Mouse (Mus musculus) hindbrain, embryonic 16.5 days (tissue): ENCODE data around the gene Susd2. TPM values are rescaled to one million over a fixed set of nuclear protein-coding genes. Genes with fewer than 3 reads are reported as not detected.

Experiments
- ATAC-seq: fragments of 200-750 bp; cut with Nextera tagmentation; 2 replicates; pipeline ENCODE4 v1.8.0; 2017; ENCODE audit warnings: moderate TSS enrichment, moderate library complexity
- H3K27ac ChIP-seq: fragments of 300-500 bp; sonication (generic); 2 replicates; pipeline ENCODE4 v1.5.1; 2014; ENCODE audit warnings: low read depth, mild to moderate bottlenecking, control low read depth, low read length, moderate library complexity
- H3K27me3 ChIP-seq: fragments of 300-500 bp; sonication (generic); replicated peaks from 2 replicates; pipeline ENCODE4 v1.6.1; 2014; ENCODE audit warnings: low read length; ENCODE audit not compliant: control insufficient read depth, insufficient read depth
- H3K36me3 ChIP-seq: fragments of 300-500 bp; sonication (generic); 2 replicates; pipeline ENCODE4 v1.6.1; 2014; ENCODE audit warnings: mild to moderate bottlenecking, low read length, moderate library complexity, mixed read lengths; ENCODE audit not compliant: control insufficient read depth, insufficient read depth
- H3K4me1 ChIP-seq: fragments of 300-500 bp; sonication (generic); 2 replicates; pipeline ENCODE4 v1.6.1; 2014; ENCODE audit warnings: low read depth, low read length; ENCODE audit not compliant: control insufficient read depth, insufficient read depth
- H3K4me2 ChIP-seq: fragments of 300-500 bp; sonication (generic); 2 replicates; pipeline ENCODE4 v1.6.1; 2014; ENCODE audit warnings: mild to moderate bottlenecking, low read length, control low read depth, moderate library complexity
- H3K4me3 ChIP-seq: fragments of 300-500 bp; sonication (generic); 2 replicates; pipeline ENCODE4 v1.5.1; 2014; ENCODE audit warnings: mild to moderate bottlenecking, low read length, control low read depth, moderate library complexity
- H3K9ac ChIP-seq: fragments of 300-500 bp; sonication (generic); 2 replicates; pipeline ENCODE4 v1.6.1; 2014; ENCODE audit warnings: low read depth, mild to moderate bottlenecking, control low read depth, low read length, moderate library complexity
- H3K9me3 ChIP-seq: fragments of 300-500 bp; sonication (generic); 2 replicates; pipeline ENCODE4 v1.6.1; 2014; ENCODE audit warnings: mild to moderate bottlenecking, low read length, moderate library complexity; ENCODE audit not compliant: control insufficient read depth
- whole genome bisulfite sequencing: fragments of 180-500 bp; shearing (Covaris S2); extraction: QIAGEN DNeasy Blood & Tissue Kit; methylation state at CpG from one replicate; pipeline ENCODE4 v1.1.7; 2014; 5-methylcytosine and 5-hydroxymethylcytosine counted together
- polyA plus RNA-seq: library from polyadenylated mRNA; unstranded; fragments of >200 nt; fragmentation: Nextera tagmentation; extraction: Ambion mirVana; gene quantifications from 2 replicates; pipeline ENCODE4 v1.2.1, GENCODE M21; 2015

Gene Susd2
- polyA plus RNA-seq, 1 experiment from 2014 or later = 10.5 TPM

DNA sequence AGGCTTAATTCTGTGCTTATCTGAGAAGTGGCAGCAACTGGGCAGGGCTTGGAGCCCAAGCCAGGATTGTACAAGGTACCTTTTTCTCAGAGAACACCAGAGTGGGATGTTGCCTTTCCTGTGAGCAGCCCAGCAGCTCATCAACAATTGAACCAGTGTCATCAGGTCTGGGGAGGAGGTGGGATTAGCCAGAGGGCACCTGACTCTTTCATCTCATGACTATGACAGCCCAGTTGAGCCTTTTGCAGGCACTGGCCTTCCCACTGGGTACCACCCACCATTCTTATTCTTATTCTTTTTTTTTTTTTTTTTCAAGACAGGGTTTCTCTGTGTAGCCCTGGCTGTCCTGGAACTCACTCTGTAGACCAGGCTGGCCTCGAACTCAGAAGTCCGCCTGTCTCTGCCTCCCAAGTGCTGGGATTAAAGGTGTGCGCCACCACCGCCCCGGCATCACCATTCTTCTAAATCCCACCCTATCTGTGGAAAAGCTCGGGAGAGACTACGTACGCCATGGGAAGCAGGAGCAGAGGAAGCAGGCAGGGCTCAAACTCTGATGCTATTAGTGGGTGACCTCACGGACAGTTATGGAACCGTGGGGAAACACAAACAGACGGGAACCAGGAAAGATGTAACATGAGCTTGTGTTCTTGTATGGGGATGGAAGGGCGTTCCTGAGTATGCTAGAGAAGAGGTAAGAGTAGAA, 7.6 kb downstream of the Susd2 start:
- Histone ChIP-seq H3K9ac (no peak overlapping the region), H3K4me3 (no peak overlapping the region), H3K27me3 (no peaks in the 10 kb centered on the region), H3K27ac (no peak overlapping the region), H3K4me1 (no peaks in the 10 kb centered on the region), H3K9me3 (no peaks in the 10 kb centered on the region), H3K4me2 (no peak overlapping the region), H3K36me3 (no peaks in the 10 kb centered on the region)
- no peak for ATAC-seq
- 93% methylated on average over 12 of the region's 12 CpGs for WGBS

DNA sequence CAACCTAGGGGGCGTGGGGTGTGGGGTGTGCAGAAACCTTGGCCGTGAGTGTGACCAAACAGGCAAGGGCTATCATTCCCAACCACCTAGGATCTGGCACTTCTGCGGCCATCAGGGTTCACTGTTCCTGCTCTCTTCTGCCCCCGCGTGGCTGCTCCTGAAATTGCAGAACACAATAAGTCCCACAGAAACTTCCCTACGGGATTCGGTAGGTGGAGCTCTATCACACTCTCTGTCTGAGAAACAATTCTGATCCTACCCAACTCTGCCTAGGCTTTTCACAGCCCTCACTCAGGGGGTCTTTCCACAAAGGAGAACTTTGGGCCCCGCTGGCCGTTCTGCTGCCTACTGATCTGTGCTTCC, 8.1 kb downstream of the Susd2 start:
- H3K9ac ChIP-seq = no peak overlapping the region
- H3K27me3 ChIP-seq = no peaks in the 10 kb centered on the region
- H3K27ac ChIP-seq = no peak overlapping the region
- no peaks in the 10 kb centered on the region for H3K9me3 ChIP-seq
- H3K4me1 ChIP-seq = no peaks in the 10 kb centered on the region
- WGBS = 4% methylated on average over 9 of the region's 9 CpGs
- no peak overlapping the region for H3K4me2 ChIP-seq
- no peaks in the 10 kb centered on the region for H3K36me3 ChIP-seq
- H3K4me3 ChIP-seq = no peak overlapping the region
- no peak for ATAC-seq

DNA sequence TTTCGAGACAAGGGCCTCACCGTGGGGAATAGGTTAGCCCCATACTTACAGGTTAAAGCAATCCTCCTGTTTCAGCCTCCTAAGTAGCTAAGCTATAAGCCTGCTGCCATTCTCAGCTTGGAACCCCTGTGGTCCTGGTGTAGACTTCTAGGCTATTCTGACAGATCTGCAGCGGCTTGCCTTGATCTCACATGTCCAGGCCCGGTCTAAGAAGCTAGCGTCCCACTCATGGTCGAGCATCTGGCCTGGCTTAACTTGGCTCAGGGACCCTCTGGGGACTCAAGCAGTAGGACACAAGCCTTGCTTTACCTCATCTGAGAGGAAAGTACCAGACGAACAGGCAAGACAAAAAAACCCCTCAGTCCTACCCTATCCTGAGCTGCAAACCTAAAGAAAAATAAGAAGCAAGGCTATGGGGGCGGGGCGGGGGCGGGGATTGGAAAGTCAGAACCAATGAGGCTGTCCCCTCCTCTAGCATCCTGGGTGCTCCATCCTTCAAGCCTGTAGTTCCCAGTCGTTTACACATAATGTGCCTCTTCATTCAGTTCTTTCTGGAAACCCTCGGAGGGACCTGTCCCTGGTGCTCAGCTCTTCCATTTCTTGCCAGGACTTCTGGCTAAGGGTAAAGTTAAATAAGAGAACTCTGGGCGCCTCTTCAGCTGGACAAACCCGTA, 8.7 kb downstream of the Susd2 start:
- ATAC-seq = no peak
- H3K4me2 ChIP-seq = no peak overlapping the region
- WGBS = 71% methylated on average over 14 of the region's 14 CpGs
- H3K4me1 ChIP-seq = no peaks in the 10 kb centered on the region
- H3K9me3 ChIP-seq = no peaks in the 10 kb centered on the region
- H3K36me3 ChIP-seq = no peaks in the 10 kb centered on the region
- no peak overlapping the region for H3K4me3 ChIP-seq
- H3K27me3 ChIP-seq = no peaks in the 10 kb centered on the region
- H3K27ac ChIP-seq = no peak overlapping the region
- H3K9ac ChIP-seq = no peak overlapping the region

DNA sequence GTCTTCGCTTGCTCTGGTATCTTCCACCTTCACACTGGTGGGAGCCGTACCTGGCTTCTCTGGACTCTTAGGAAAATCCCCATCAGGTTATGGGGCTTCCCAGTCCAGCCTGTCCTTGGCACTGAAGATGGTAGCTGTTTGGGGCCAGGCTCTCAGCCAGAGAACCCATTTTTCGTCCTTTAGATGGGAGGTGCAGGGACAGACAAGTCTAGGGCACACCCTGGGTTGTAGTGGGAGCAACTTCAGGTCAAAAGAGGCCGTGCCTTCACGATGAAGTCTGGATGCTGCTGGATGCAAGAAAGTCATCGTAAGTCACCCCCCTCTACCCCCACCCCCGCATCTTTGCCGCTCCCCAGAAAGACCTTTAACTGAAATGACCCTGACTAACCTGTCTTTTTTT, 9.2 kb downstream of the Susd2 start:
- H3K36me3 ChIP-seq = no peaks in the 10 kb centered on the region
- 96% methylated on average over 8 of the region's 8 CpGs for WGBS
- H3K27ac ChIP-seq = no peak overlapping the region
- no peak overlapping the region for H3K4me3 ChIP-seq
- H3K4me1 ChIP-seq = no peaks in the 10 kb centered on the region
- no peak overlapping the region for H3K9ac ChIP-seq
- no peak for ATAC-seq
- H3K4me2 ChIP-seq = no peak overlapping the region
- no peaks in the 10 kb centered on the region for H3K27me3 ChIP-seq
- no peaks in the 10 kb centered on the region for H3K9me3 ChIP-seq

DNA sequence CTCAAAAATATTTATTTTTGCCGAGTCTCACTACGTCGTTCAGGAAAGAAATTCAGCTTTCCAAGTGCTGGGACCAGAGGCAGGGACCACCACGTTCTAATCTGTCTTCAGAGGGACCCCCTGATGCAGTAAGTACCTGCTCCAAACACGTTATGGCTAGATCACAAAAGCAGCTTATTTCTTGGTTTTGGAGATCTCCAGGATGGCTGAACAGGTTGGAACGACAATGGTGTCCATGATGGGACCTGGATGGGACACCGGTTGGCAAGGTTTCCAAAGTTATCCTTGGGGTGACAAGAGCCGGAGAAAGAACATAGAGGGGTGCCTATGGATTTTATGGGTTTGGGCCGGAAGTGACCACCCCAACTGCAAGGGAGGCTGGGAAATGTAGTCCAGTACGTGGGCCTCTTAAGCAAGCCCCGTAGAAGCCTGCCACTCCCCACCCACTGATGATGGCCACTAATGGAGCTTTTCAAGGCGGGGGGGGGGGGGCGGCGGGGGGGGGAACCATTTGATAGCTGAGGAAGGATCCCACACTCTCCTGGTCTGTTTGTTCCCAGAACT, 10.2 kb downstream of the Susd2 start:
- Histone ChIP-seq H3K9me3 (no peaks in the 10 kb centered on the region), H3K27me3 (no peaks in the 10 kb centered on the region), H3K4me3 (no peak overlapping the region), H3K27ac (no peak overlapping the region), H3K4me2 (no peak overlapping the region), H3K9ac (no peak overlapping the region), H3K4me1 (no peaks in the 10 kb centered on the region), H3K36me3 (no peaks in the 10 kb centered on the region)
- ATAC-seq = no peak
- 84% methylated on average over 11 of the region's 14 CpGs for WGBS

DNA sequence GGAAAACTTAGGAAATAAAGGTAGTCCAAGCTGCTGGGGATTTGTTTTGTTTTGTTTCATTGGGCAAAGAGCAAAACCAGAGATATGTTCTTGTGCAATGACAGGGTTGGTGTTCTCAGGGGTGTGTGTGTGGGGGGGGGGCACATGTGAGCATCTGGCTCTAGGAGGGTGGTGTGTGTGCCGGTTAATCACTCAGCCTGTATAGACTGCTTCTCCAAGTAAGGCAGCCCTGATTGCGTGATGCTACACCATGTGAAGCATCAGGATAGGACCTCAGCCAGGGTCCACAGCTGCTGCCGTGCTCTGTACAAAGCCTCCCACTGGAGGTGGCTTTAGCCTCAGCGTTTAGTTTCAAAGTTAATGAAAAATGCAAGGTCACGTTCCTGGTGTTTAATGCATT, 10.8 kb downstream of the Susd2 start:
- ATAC-seq = no peak
- Histone ChIP-seq H3K4me1 (no peaks in the 10 kb centered on the region), H3K27me3 (no peaks in the 10 kb centered on the region), H3K9me3 (no peaks in the 10 kb centered on the region), H3K36me3 (no peaks in the 10 kb centered on the region), H3K9ac (no peak overlapping the region), H3K27ac (no peak overlapping the region), H3K4me2 (no peak overlapping the region), H3K4me3 (no peak overlapping the region)
- WGBS = 62% methylated on average over 5 of the region's 5 CpGs

DNA sequence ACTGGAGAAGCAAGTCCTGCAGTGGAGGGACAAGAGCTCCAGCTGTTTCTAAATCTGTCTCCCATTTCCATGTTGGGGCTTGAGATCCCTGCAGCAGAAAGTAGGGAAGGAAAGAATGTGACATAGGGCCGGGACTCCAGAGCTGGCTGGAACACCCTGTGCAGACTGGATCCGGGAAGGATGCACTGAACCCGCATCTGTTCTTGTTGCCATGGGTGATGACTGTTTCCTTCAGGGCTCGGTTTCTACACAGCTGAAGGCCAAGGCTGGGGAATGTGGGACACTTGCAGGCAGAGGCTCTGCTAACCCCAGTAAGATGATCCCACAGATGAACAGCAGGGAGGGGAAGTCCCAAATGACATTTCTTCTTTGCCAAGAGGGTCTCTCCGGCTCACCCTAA, 11.2 kb downstream of the Susd2 start:
- Histone ChIP-seq H3K4me3 (no peak overlapping the region), H3K9ac (no peak overlapping the region), H3K4me2 (no peak overlapping the region)

DNA sequence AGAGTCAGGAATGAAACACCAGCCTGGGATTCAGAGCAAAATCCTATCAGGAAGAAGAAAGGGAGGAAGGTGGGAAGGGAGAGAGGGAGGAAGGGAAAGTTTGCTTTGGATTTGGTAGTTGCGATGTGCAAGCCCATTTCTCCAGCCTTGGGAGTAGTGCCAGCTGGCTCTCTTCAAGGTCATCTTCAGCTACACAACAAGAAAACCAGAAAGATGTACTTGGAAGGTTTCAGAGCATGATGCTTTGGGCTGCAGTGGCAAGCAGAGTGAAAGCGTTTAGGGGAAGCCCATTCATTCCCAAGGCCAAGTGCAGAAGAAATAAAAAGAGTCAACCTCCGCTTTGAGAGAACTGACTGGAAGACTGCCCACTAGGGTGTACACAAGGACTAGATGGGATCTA, 16.3 kb downstream of the Susd2 start:
- ATAC-seq = no peak
- no peak overlapping the region for H3K27ac ChIP-seq
- no peaks in the 10 kb centered on the region for H3K9me3 ChIP-seq
- no peaks in the 10 kb centered on the region for H3K27me3 ChIP-seq
- H3K36me3 ChIP-seq = no peaks in the 10 kb centered on the region
- H3K4me1 ChIP-seq = no peaks in the 10 kb centered on the region
- H3K4me2 ChIP-seq = no peak overlapping the region
- no peak overlapping the region for H3K9ac ChIP-seq
- WGBS = 81% methylated on average over 3 of the region's 3 CpGs
- no peak overlapping the region for H3K4me3 ChIP-seq

More for the DNA sequence above, 11.2 kb downstream of the Susd2 start:
- Histone ChIP-seq H3K4me1 (no peaks in the 10 kb centered on the region), H3K27me3 (no peaks in the 10 kb centered on the region), H3K27ac (no peak overlapping the region), H3K9me3 (no peaks in the 10 kb centered on the region), H3K36me3 (no peaks in the 10 kb centered on the region)
- 36% methylated on average over 5 of the region's 5 CpGs for WGBS
- peak; percentile 48; the same call in 1 of the 2 replicates for ATAC-seq

DNA sequence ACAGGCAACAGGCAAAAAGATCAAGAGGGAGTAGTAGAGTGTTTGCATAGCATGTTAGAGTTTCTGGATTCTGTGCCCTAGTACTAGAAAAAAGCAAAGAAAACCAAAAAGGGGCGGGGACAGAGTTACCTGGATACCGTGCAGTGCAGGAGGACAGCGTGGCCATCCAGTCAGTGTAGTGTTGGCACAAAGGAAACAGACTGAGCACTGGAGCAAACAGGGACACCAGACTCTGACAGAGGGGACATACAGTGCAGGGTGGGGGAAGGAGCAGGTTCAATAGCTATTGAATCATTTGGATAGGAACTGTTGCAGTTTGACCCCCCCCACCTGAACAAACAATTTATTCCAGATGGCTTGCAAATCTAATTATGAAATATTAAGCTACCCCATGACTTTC, 16.8 kb downstream of the Susd2 start:
- H3K36me3 ChIP-seq = no peaks in the 10 kb centered on the region
- no peak overlapping the region for H3K4me3 ChIP-seq
- no peak overlapping the region for H3K27ac ChIP-seq
- H3K4me1 ChIP-seq = no peaks in the 10 kb centered on the region
- ATAC-seq = no peak
- H3K27me3 ChIP-seq = no peaks in the 10 kb centered on the region
- no peak overlapping the region for H3K4me2 ChIP-seq
- H3K9ac ChIP-seq = no peak overlapping the region
- WGBS = 73% methylated on average over 3 of the region's 3 CpGs
- no peaks in the 10 kb centered on the region; the same call in 1 of the 2 replicates for H3K9me3 ChIP-seq
